13 mouse cellular contexts compared by ENCODE assay signal in genomic region chr12:69519028-69519427, GRCm38 (mm10).
"Had no signal": no experiment of that assay in that cellular context is flagged by ENCODE, and none has a peak within 500 bp of the region (broad histone marks: within the 10 kb centered on the region; RNA-seq: fewer than 3 reads in every experiment).

No protein-coding gene starts in this region.

- H3K4me3 ChIP-seq: layer of hippocampus, adult 2 months; midbrain, embryonic 13.5 days; neural tube, embryonic 15.5 days had no signal

- H3K4me1 ChIP-seq: midbrain, embryonic 13.5 days; neural tube, embryonic 15.5 days had no signal

- H3K9ac ChIP-seq: liver, embryonic 14.5 days; midbrain, embryonic 13.5 days; neural tube, embryonic 15.5 days had no signal

- DNase-seq: kidney, adult 11 months; kidney, adult 9 months; kidney, postnatal 36 days; lung, adult 2 months; right cerebral cortex, adult 18-20 months; spleen, adult 18-20 months; thymus, adult 18-20 months; thymus, postnatal 14 days had no signal

- H3K27ac ChIP-seq: kidney, postnatal 0 days; layer of hippocampus, adult 2 months; liver, embryonic 14.5 days; midbrain, embryonic 13.5 days; neural tube, embryonic 15.5 days had no signal

- ATAC-seq: midbrain, embryonic 13.5 days had no signal

- H3K9me3 ChIP-seq: midbrain, embryonic 13.5 days; neural tube, embryonic 15.5 days had no signal

- H3K27me3 ChIP-seq: midbrain, embryonic 13.5 days; neural tube, embryonic 15.5 days had no signal

- H3K36me3 ChIP-seq: midbrain, embryonic 13.5 days; neural tube, embryonic 15.5 days had no signal

- H3K4me2 ChIP-seq: midbrain, embryonic 13.5 days; neural tube, embryonic 15.5 days had no signal
